Mouse (Mus musculus) forebrain, embryonic 11.5 days (tissue): ENCODE measurements around the gene Hoxb4. TPM values are rescaled to one million over a fixed set of nuclear protein-coding genes. Genes with fewer than 3 reads are reported as not detected.

Source experiments
- ATAC-seq: fragments of 200-750 bp; cut with Nextera tagmentation; replicated peaks from 2 replicates; pipeline ENCODE4 v1.8.0; 2017; ENCODE audit warnings: moderate TSS enrichment; ENCODE audit not compliant: low FRiP score
- DNase-seq: peaks from one replicate; pipeline ENCODE4 v3.0.0-alpha.2; 2017; ENCODE audit warnings: low spot score
- H3K27ac ChIP-seq: fragments of 300-500 bp; sonication (generic); 2 replicates; pipeline ENCODE4 v1.5.1; 2014; ENCODE audit warnings: low read depth, low read length
- H3K27me3 ChIP-seq: fragments of 300-500 bp; sonication (generic); 2 replicates; pipeline ENCODE4 v1.6.1; 2014; ENCODE audit warnings: mild to moderate bottlenecking, low read length, mixed read lengths; ENCODE audit not compliant: control insufficient read depth, insufficient read depth
- H3K36me3 ChIP-seq: fragments of 300-500 bp; sonication (generic); 2 replicates; pipeline ENCODE4 v1.6.1; 2014; ENCODE audit warnings: mild to moderate bottlenecking, low read length, moderate library complexity, mixed read lengths; ENCODE audit not compliant: control insufficient read depth, insufficient read depth
- H3K4me1 ChIP-seq: fragments of 300-500 bp; sonication (generic); replicated peaks from 2 replicates; pipeline ENCODE4 v1.6.1; 2014; ENCODE audit warnings: low read length, mixed read lengths; ENCODE audit not compliant: control insufficient read depth, insufficient read depth
- H3K4me2 ChIP-seq: fragments of 300-500 bp; sonication (generic); 2 replicates; pipeline ENCODE4 v1.6.1; 2014; ENCODE audit warnings: low read depth, mild to moderate bottlenecking, low read length, moderate library complexity, mixed read lengths; ENCODE audit not compliant: severe bottlenecking
- H3K4me3 ChIP-seq: fragments of 300-500 bp; sonication (generic); 2 replicates; pipeline ENCODE4 v1.5.1; 2014; ENCODE audit warnings: low read depth, low read length
- H3K9ac ChIP-seq: fragments of 300-500 bp; sonication (generic); 2 replicates; pipeline ENCODE4 v1.6.1; 2014; ENCODE audit warnings: low read length
- H3K9me3 ChIP-seq: fragments of 300-500 bp; sonication (generic); 2 replicates; pipeline ENCODE4 v1.6.1; 2016; ENCODE audit warnings: low read length, mixed read lengths; ENCODE audit not compliant: control insufficient read depth
- WGBS: fragments of 180-500 bp; shearing (Covaris S2); extraction: QIAGEN DNeasy Blood & Tissue Kit; methylation state at CpG from one replicate; pipeline ENCODE4 v1.1.7; 2014; 5-methylcytosine and 5-hydroxymethylcytosine counted together
- polyA plus RNA-seq: library from polyadenylated mRNA; unstranded; fragments of >200 nt; fragmentation: Nextera tagmentation; extraction: Ambion mirVana; gene quantifications from 2 replicates; pipeline ENCODE4 v1.2.1, GENCODE M21; 2014

Hoxb4 gene
- polyA plus RNA-seq, 1 experiment from 2014 or later: not detected

GRCm38 (mm10) chr11:96351831-96352230 lies 33.8 kb downstream of the Hoxb4 start:
- Histone ChIP-seq H3K4me2 (no peak overlapping the region), H3K27me3 (peaks cover 92% of the 10 kb centered on the region)
- 1% methylated on average over 22 of the region's 22 CpGs for WGBS

GRCm38 (mm10) chr11:96352691-96353521 lies 34.8 kb downstream of the Hoxb4 start:
- no peak for ATAC-seq
- peaks cover 95% of the 10 kb centered on the region for H3K27me3 ChIP-seq
- no peak overlapping the region for H3K9ac ChIP-seq
- under 1% methylated on average over 75 of the region's 75 CpGs for WGBS
- H3K4me3 ChIP-seq: 0 out of 2 replicates have a peak overlapping the region, but pooled peaks have one; percentile 7
- H3K27ac ChIP-seq: no peak overlapping the region
- DNase-seq: peak; percentile 76
- H3K9me3 ChIP-seq: no peaks in the 10 kb centered on the region
- H3K4me2 ChIP-seq: no peak overlapping the region
- H3K4me1 ChIP-seq: peaks cover 7% of the 10 kb centered on the region; the same call in 1 of the 2 replicates
- H3K36me3 ChIP-seq: no peaks in the 10 kb centered on the region

More at GRCm38 (mm10) chr11:96351831-96352230, 33.8 kb downstream of the Hoxb4 start:
- no peak for DNase-seq
- H3K9ac ChIP-seq: no peak overlapping the region
- no peak for ATAC-seq
- no peak overlapping the region for H3K4me3 ChIP-seq
- H3K27ac ChIP-seq: no peak overlapping the region
- H3K36me3 ChIP-seq: no peaks in the 10 kb centered on the region
- H3K9me3 ChIP-seq: no peaks in the 10 kb centered on the region
- H3K4me1 ChIP-seq: peaks cover 7% of the 10 kb centered on the region; the same call in 1 of the 2 replicates

- Histone ChIP-seq H3K4me2 (no peak overlapping the region), H3K27ac (no peak overlapping the region), H3K27me3 (peaks cover 94% of the 10 kb centered on the region), H3K4me1 (peaks cover 7% of the 10 kb centered on the region; the same call in 1 of the 2 replicates), H3K4me3 (no peak overlapping the region), H3K36me3 (no peaks in the 10 kb centered on the region), H3K9ac (no peak overlapping the region), H3K9me3 (no peaks in the 10 kb centered on the region)
- no peak for DNase-seq
- no peak for ATAC-seq
- under 1% methylated on average over 14 of the region's 14 CpGs for WGBS
Measured at GRCm38 (mm10) chr11:96353522-96353841, 35.4 kb downstream of the Hoxb4 start.

GRCm38 (mm10) chr11:96353939-96354338 lies 35.9 kb downstream of the Hoxb4 start:
- Histone ChIP-seq H3K9ac (no peak overlapping the region), H3K27ac (no peak overlapping the region), H3K4me3 (no peak overlapping the region)

GRCm38 (mm10) chr11:96354376-96354775 lies 36.3 kb downstream of the Hoxb4 start:
- DNase-seq (peak; percentile 80), ATAC-seq (no peak)
- peak overlapping the region; percentile 11; the same call in 1 of the 2 replicates for H3K4me3 ChIP-seq
- H3K9me3 ChIP-seq: no peaks in the 10 kb centered on the region
- H3K27ac ChIP-seq: no peak overlapping the region
- H3K4me1 ChIP-seq: peaks cover 7% of the 10 kb centered on the region; the same call in 1 of the 2 replicates
- under 1% methylated on average over 25 of the region's 25 CpGs for WGBS
- no peak overlapping the region; the same call in 1 of the 2 replicates for H3K9ac ChIP-seq
- peaks cover 88% of the 10 kb centered on the region for H3K27me3 ChIP-seq
- H3K4me2 ChIP-seq: peak overlapping the region; percentile 44
- H3K36me3 ChIP-seq: no peaks in the 10 kb centered on the region

More at GRCm38 (mm10) chr11:96353939-96354338, 35.9 kb downstream of the Hoxb4 start:
- Histone ChIP-seq H3K4me1 (peaks cover 7% of the 10 kb centered on the region; the same call in 1 of the 2 replicates), H3K4me2 (peak overlapping the region; percentile 44), H3K9me3 (no peaks in the 10 kb centered on the region), H3K27me3 (peaks cover 93% of the 10 kb centered on the region), H3K36me3 (no peaks in the 10 kb centered on the region)
- DNase-seq: peak; percentile 64
- WGBS: 3% methylated on average over 8 of the region's 8 CpGs
- ATAC-seq: no peak

- H3K9me3 ChIP-seq: no peaks in the 10 kb centered on the region
- DNase-seq (no peak), ATAC-seq (no peak)
- peak overlapping the region; percentile 44 for H3K4me2 ChIP-seq
- 3% methylated on average over 9 of the region's 9 CpGs for WGBS
- no peaks in the 10 kb centered on the region for H3K36me3 ChIP-seq
- H3K27ac ChIP-seq: no peak overlapping the region
- H3K4me3 ChIP-seq: peak overlapping the region; percentile 11; the same call in 1 of the 2 replicates
- H3K9ac ChIP-seq: no peak overlapping the region; the same call in 1 of the 2 replicates
- peaks cover 83% of the 10 kb centered on the region for H3K27me3 ChIP-seq
- H3K4me1 ChIP-seq: peaks cover 7% of the 10 kb centered on the region; the same call in 1 of the 2 replicates
Measured at GRCm38 (mm10) chr11:96354801-96355311, 36.8 kb downstream of the Hoxb4 start.

- ATAC-seq (no peak), DNase-seq (peak; percentile 45)
- no peak overlapping the region for H3K4me2 ChIP-seq
- no peaks in the 10 kb centered on the region for H3K9me3 ChIP-seq
- no peaks in the 10 kb centered on the region for H3K4me1 ChIP-seq
- 3% methylated on average over 5 of the region's 5 CpGs for WGBS
- H3K27me3 ChIP-seq: peaks cover 78% of the 10 kb centered on the region
- no peak overlapping the region for H3K27ac ChIP-seq
- H3K4me3 ChIP-seq: no peak overlapping the region
- H3K9ac ChIP-seq: no peak overlapping the region
- no peaks in the 10 kb centered on the region for H3K36me3 ChIP-seq
Measured at GRCm38 (mm10) chr11:96363807-96364206, 45.7 kb downstream of the Hoxb4 start.

- WGBS: 3% methylated on average over 26 of the region's 26 CpGs
- Histone ChIP-seq H3K36me3 (no peaks in the 10 kb centered on the region), H3K4me3 (no peak within 1 kb of the TSS), H3K27ac (no peak within 1 kb of the TSS), H3K4me2 (no peak within 1 kb of the TSS), H3K27me3 (peaks cover 91% of the 10 kb centered on the region), H3K4me1 (no peaks in the 10 kb centered on the region), H3K9ac (no peak within 1 kb of the TSS), H3K9me3 (no peaks in the 10 kb centered on the region)
- DNase-seq: no peak
- no peak for ATAC-seq
Measured at GRCm38 (mm10) chr11:96365441-96366091, 47.5 kb downstream of the Hoxb4 start, which contains the start of gene Hoxb1. Gene Hoxb1, plus strand, starts transcription at chr11:96365752.
